20 mouse cellular contexts compared by ENCODE assay signal in genomic region chr3:136794426-136795217, GRCm38 (mm10).
DNase-seq lines count a peak whose midpoint lies in the region; ATAC-seq and TF ChIP-seq lines count a peak whose summit lies in the region.
"Had no signal": no experiment of that assay in that cellular context is flagged by ENCODE, and none has a peak within 500 bp of the region (broad histone marks: within the 10 kb centered on the region; RNA-seq: fewer than 3 reads in every experiment).

No protein-coding gene starts in this region.

- no peak overlapping the region for H3K9ac ChIP-seq in kidney, embryonic 15.5 days
- H3K9ac ChIP-seq: embryonic facial prominence, embryonic 12.5 days; hindbrain, embryonic 15.5 days; intestine, embryonic 15.5 days; limb, embryonic 12.5 days; liver, embryonic 13.5 days had no signal

- no peaks in the 10 kb centered on the region for H3K9me3 ChIP-seq in kidney, embryonic 15.5 days (replicated peaks)
- H3K9me3 ChIP-seq: embryonic facial prominence, embryonic 12.5 days; hindbrain, embryonic 15.5 days; intestine, embryonic 15.5 days; limb, embryonic 12.5 days; liver, embryonic 13.5 days had no signal

- no peak overlapping the region for H3K4me3 ChIP-seq in gastrocnemius, adult 2 months
- H3K4me3 ChIP-seq in kidney, embryonic 15.5 days (replicated peaks): no peak overlapping the region
- H3K4me3 ChIP-seq: embryonic facial prominence, embryonic 12.5 days; erythroblast, embryonic 14.5 days; hindbrain, embryonic 15.5 days; intestine, embryonic 15.5 days; limb, embryonic 12.5 days; liver, embryonic 13.5 days had no signal

- no peaks in the 10 kb centered on the region for H3K27me3 ChIP-seq in kidney, embryonic 15.5 days
- H3K27me3 ChIP-seq: embryonic facial prominence, embryonic 12.5 days; hindbrain, embryonic 15.5 days; intestine, embryonic 15.5 days; limb, embryonic 12.5 days; liver, embryonic 13.5 days had no signal

- 0 out of 2 replicates have a peak overlapping the region, but pooled peaks have one; percentile 3 for H3K27ac ChIP-seq in gastrocnemius, adult 2 months
- H3K27ac ChIP-seq in kidney, embryonic 15.5 days: 0 out of 2 replicates have a peak overlapping the region, but pooled peaks have one; percentile 4
- H3K27ac ChIP-seq: embryonic facial prominence, embryonic 12.5 days; hindbrain, embryonic 15.5 days; intestine, embryonic 15.5 days; limb, embryonic 12.5 days; liver, embryonic 13.5 days; stomach, postnatal 0 days had no signal

- intact Hi-C loops in gastrocnemius, adult 2 months (cut with DNase I): loop anchor here (5.0 kb wide), 1 partner anchor 67 kb away; no protein-coding TSS in a partner anchor

- no peak for DNase-seq in gastrocnemius, adult 2 months
- no peak for DNase-seq in gastrocnemius, adult 18-20 months (ENCODE audit: low spot score)
- DNase-seq in kidney, adult 18-20 months: no peak
- DNase-seq in adipocyte (ENCODE audit: low spot score): peak; percentile 61
- DNase-seq in cerebellum, adult 9-11 months: no peak
- DNase-seq in urinary bladder, postnatal 25 days (ENCODE audit: low spot score): no peak
- DNase-seq: cerebellum, adult 9-10 months; gastrocnemius, postnatal 25 days; liver, embryonic 13.5 days had no signal

- H3K36me3 ChIP-seq in kidney, embryonic 15.5 days: peaks cover 13% of the 10 kb centered on the region; the same call in 1 of the 2 replicates
- H3K36me3 ChIP-seq: embryonic facial prominence, embryonic 12.5 days; intestine, embryonic 15.5 days; liver, embryonic 13.5 days had no signal

- 80% methylated on average over 7 of the region's 7 CpGs for WGBS in kidney, embryonic 15.5 days

- H3K4me1 ChIP-seq in kidney, embryonic 15.5 days: peaks cover 9% of the 10 kb centered on the region

- no peak for ATAC-seq in kidney, embryonic 15.5 days (replicated peaks; ENCODE audit: low FRiP score)
- peak; percentile 30 for ATAC-seq in megakaryocyte, adult 5-6 weeks (ENCODE audit: poor library complexity, severe bottlenecking)
- ATAC-seq: forebrain, embryonic 14.5 days; intestine, embryonic 15.5 days; lung, postnatal 0 days had no signal

- no peak for TF ChIP-seq CTCF in gastrocnemius, adult 2 months (IDR thresholded peaks at IDR 0.05)

- H3K4me2 ChIP-seq in kidney, embryonic 15.5 days: no peak overlapping the region
- H3K4me2 ChIP-seq: embryonic facial prominence, embryonic 12.5 days; heart, embryonic 11.5 days; hindbrain, embryonic 15.5 days; intestine, embryonic 15.5 days; limb, embryonic 12.5 days; liver, embryonic 13.5 days had no signal
